Mouse (Mus musculus): ENCODE measurements around the gene Igfbp7. TPM values are rescaled to one million over a fixed set of nuclear protein-coding genes. Genes with fewer than 3 reads are reported as not detected.

Gene Igfbp7
- total and polyA plus RNA-seq, 3 experiments = 0.17 to 0.70 (median 0.35) TPM

DNA sequence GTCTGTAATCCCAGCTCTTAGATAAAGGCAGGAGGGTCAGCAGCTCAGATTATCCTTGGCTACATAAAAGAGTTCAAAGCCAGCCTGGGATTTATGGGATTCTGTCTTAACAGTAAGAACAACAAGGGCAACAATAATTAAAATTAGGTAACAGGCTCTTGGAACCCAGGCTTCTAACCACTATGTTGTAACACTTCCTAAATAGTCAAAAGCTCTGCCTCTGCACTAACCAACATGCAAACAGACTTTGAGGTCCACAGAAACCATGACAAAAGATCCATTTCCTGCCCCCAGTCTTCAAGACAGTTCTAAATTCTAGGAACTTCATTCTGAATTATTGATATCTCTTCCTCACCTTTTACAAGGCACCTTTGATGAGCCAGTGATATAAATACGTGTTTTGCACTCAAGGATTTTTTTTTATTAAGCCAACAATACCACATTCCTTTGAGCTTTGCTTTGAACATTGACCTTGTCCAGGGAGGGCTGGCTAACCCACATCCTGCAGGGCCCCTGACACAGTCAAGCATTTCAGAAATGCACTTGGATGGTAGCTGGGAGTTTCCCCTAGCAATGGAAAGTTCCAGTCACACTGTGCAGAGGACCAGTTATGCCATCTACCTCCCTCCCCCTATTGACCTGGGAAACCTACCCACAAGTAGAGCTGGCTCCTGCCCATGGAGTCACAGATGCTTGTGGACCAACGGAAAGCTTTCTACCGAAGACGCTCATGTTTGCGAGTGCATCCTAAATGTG, 23.9 kb downstream of the Igfbp7 start (continued):
- TF ChIP-seq USF1 (IDR thresholded peaks at IDR 0.05; ENCODE audit: low read depth, low read length) = no peak
- TF ChIP-seq USF2 (conservative IDR thresholded peaks at IDR 0.05; ENCODE audit: low read depth, low read length) = no peak
- no peak for TF ChIP-seq NELFE (IDR thresholded peaks at IDR 0.05; ENCODE audit: low read depth, low read length)
- TF ChIP-seq GABPA (IDR thresholded peaks at IDR 0.05; ENCODE audit: insufficient replicate concordance, low read depth, low read length) = no peak
- TF ChIP-seq PAX5 (IDR thresholded peaks at IDR 0.05; ENCODE audit: low read length) = no peak
- peak; percentile 44 for TF ChIP-seq HCFC1 (IDR thresholded peaks at IDR 0.05; ENCODE audit: low read depth, low read length)
- peak; percentile 91 for TF ChIP-seq TCF12 (IDR thresholded peaks at IDR 0.05; ENCODE audit: low read depth, low read length)
- TF ChIP-seq CHD2 (IDR thresholded peaks at IDR 0.05; ENCODE audit: low read length) = peak; percentile 94
- no peak for TF ChIP-seq ZMIZ1 (IDR thresholded peaks at IDR 0.05; ENCODE audit: low read depth, low read length)
- peak; percentile 75; the same call in 1 of the 2 replicates for TF ChIP-seq MAZ (IDR thresholded peaks at IDR 0.05; ENCODE audit: low read depth, low read length)
- no peak for TF ChIP-seq TBP (conservative IDR thresholded peaks at IDR 0.05; ENCODE audit: low read depth, low read length)
- peak; percentile 98 for TF ChIP-seq EP300 (IDR thresholded peaks at IDR 0.05; ENCODE audit: low read length)

DNA sequence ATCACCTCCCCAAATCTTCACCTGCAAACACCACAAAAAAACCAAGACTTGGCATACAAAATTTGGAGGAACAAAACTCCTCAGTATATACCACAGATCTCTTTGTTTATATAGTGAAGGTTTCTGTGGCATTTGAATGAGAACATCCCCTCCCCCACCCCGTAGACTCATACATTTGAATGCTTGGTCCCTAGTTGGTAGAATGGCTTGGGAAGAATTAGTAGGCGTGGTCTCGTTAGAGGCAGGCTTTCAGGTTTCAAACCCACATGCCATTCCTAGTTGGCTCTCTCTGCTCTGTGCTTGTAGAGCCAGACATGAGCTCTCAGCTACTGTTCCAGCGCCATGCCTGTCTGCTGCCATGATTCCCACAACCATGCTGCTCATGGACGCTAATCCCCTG, 26.2 kb downstream of the Igfbp7 start:
- no peaks in the 10 kb centered on the region for H3K27me3 ChIP-seq (replicated peaks)
- no peak overlapping the region for H3K4me2 ChIP-seq (ENCODE audit: insufficient read depth, low read depth, poor library complexity, severe bottlenecking)
- in situ Hi-C loops (cut with MboI; ENCODE audit: low pct_ligation_motif_present, low pct_unique_long_range_greater_than_20kb, low sequenced_read_pairs) = no loop called here
- no peaks in the 10 kb centered on the region for H3K36me3 ChIP-seq (replicated peaks in 1 of 2; ENCODE audit: control insufficient read depth in 1 of 2, insufficient read depth in 1 of 2, low read length in 1 of 2)
- DNase-seq (ENCODE audit: extremely low read depth) = no peak
- no peak overlapping the region for H3K4me3 ChIP-seq (replicated peaks in 1 of 3; ENCODE audit: low read depth in 2 of 3, low read length in 2 of 3, poor library complexity in 1 of 3)
- no peaks in the 10 kb centered on the region for H3K79me2 ChIP-seq (replicated peaks; ENCODE audit: control insufficient read depth, extremely low read depth, insufficient read depth, poor library complexity, severe bottlenecking)
- peaks cover 26 to 73% of the 10 kb centered on the region in 2 experiments for H3K4me1 ChIP-seq (ENCODE audit: control insufficient read depth in 1 of 2, insufficient read depth in 2 of 2)
- H3K9me3 ChIP-seq (replicated peaks; ENCODE audit: low read length) = no peaks in the 10 kb centered on the region
- TF ChIP-seq ZKSCAN1 (IDR thresholded peaks at IDR 0.05; ENCODE audit: borderline replicate concordance, low read depth, low read length) (no peak), ZMIZ1 (IDR thresholded peaks at IDR 0.05; ENCODE audit: low read depth, low read length) (no peak), MXI1 (IDR thresholded peaks at IDR 0.05; ENCODE audit: low read depth, low read length) (no peak), HCFC1 (IDR thresholded peaks at IDR 0.05; ENCODE audit: low read depth, low read length) (no peak)
- no peak overlapping the region for H3K27ac ChIP-seq (ENCODE audit: insufficient read depth, low read depth)
- no peak overlapping the region for H3K9ac ChIP-seq (ENCODE audit: insufficient read depth, low read depth)
- dilution Hi-C loops (cut with MboI; ENCODE audit: extremely low pct_ligation_motif_present, extremely low pct_unique_long_range_greater_than_20kb, low sequenced_read_pairs) = no loop called here

DNA sequence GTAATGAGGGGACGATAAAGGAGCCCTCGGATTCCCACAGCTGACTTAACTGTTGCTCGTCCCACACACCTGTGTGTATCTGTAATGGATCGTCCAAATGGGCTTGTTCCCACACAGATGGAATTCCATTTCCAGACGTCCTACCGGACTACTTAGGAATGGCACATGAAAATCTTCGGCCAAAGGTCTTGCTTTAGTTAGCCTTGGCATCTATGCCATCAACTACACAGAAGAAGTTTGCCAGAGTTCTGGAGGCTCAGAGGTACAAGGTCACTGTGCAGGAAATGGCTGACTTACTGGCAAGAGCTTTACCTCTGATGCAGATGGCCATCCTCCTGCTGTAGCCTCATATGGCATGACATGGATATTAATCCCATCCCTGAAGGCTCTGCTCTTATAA, 26.6 kb downstream of the Igfbp7 start:
- H3K4me1 ChIP-seq (ENCODE audit: control insufficient read depth in 1 of 2, insufficient read depth in 2 of 2) = peaks cover 22 to 69% of the 10 kb centered on the region in 2 experiments
- no peak overlapping the region for H3K4me2 ChIP-seq (ENCODE audit: insufficient read depth, low read depth, poor library complexity, severe bottlenecking)
- H3K9me3 ChIP-seq (replicated peaks; ENCODE audit: low read length) = no peaks in the 10 kb centered on the region
- no peak overlapping the region for H3K9ac ChIP-seq (ENCODE audit: insufficient read depth, low read depth)
- TF ChIP-seq SMC3 (IDR thresholded peaks at IDR 0.05; ENCODE audit: low read depth, low read length) (no peak), NELFE (IDR thresholded peaks at IDR 0.05; ENCODE audit: low read depth, low read length) (no peak), JUND (conservative IDR thresholded peaks at IDR 0.05; ENCODE audit: low read depth, low read length) (no peak), USF1 (IDR thresholded peaks at IDR 0.05; ENCODE audit: low read depth, low read length) (no peak), JUN (IDR thresholded peaks at IDR 0.05; ENCODE audit: insufficient read depth, low read depth, low read length) (no peak), TCF12 (IDR thresholded peaks at IDR 0.05; ENCODE audit: low read depth, low read length) (no peak), BHLHE40 (IDR thresholded peaks at IDR 0.05; ENCODE audit: low read depth, low read length) (no peak), CHD1 (IDR thresholded peaks at IDR 0.05; ENCODE audit: low read depth, low read length) (no peak), TBP (conservative IDR thresholded peaks at IDR 0.05; ENCODE audit: low read depth, low read length) (no peak), UBTF (IDR thresholded peaks at IDR 0.05; ENCODE audit: low read depth, low read length) (no peak), KAT2A (IDR thresholded peaks at IDR 0.05; ENCODE audit: insufficient replicate concordance, low read length) (no peak), ZC3H11A (IDR thresholded peaks at IDR 0.05; ENCODE audit: low read depth, low read length) (no peak), MAZ (IDR thresholded peaks at IDR 0.05; ENCODE audit: low read depth, low read length) (no peak), GABPA (IDR thresholded peaks at IDR 0.05; ENCODE audit: insufficient replicate concordance, low read depth, low read length) (no peak), MAX (IDR thresholded peaks at IDR 0.05; ENCODE audit: low read length) (no peak), PAX5 (IDR thresholded peaks at IDR 0.05; ENCODE audit: low read length) (no peak), RAD21 (IDR thresholded peaks at IDR 0.05; ENCODE audit: low read depth, low read length) (no peak)
- H3K79me2 ChIP-seq (replicated peaks; ENCODE audit: control insufficient read depth, extremely low read depth, insufficient read depth, poor library complexity, severe bottlenecking) = no peaks in the 10 kb centered on the region
- dilution Hi-C loops (cut with MboI; ENCODE audit: extremely low pct_ligation_motif_present, extremely low pct_unique_long_range_greater_than_20kb, low sequenced_read_pairs) (no loop called here), in situ Hi-C loops (cut with MboI; ENCODE audit: low pct_ligation_motif_present, low pct_unique_long_range_greater_than_20kb, low sequenced_read_pairs) (no loop called here)
- H3K4me3 ChIP-seq (replicated peaks in 1 of 3; ENCODE audit: low read depth in 2 of 3, low read length in 2 of 3, poor library complexity in 1 of 3) = no peak overlapping the region
- no peaks in the 10 kb centered on the region for H3K36me3 ChIP-seq (replicated peaks in 1 of 2; ENCODE audit: control insufficient read depth in 1 of 2, insufficient read depth in 1 of 2, low read length in 1 of 2)
- no peaks in the 10 kb centered on the region for H3K27me3 ChIP-seq (replicated peaks)
- H3K27ac ChIP-seq (ENCODE audit: insufficient read depth, low read depth) = no peak overlapping the region
- DNase-seq (ENCODE audit: extremely low read depth) = no peak

All from CH12.LX (cell line).